Mouse (Mus musculus) liver, adult (tissue): ENCODE data around the gene Tgm2.

Experiments
- GATA4 ChIP-seq: IDR thresholded peaks from 2 replicates; pipeline ENCODE4 v1.6.1; 2014; ENCODE audit warnings: mild to moderate bottlenecking, low read length; ENCODE audit not compliant: insufficient replicate concordance

Gene Tgm2

DNA sequence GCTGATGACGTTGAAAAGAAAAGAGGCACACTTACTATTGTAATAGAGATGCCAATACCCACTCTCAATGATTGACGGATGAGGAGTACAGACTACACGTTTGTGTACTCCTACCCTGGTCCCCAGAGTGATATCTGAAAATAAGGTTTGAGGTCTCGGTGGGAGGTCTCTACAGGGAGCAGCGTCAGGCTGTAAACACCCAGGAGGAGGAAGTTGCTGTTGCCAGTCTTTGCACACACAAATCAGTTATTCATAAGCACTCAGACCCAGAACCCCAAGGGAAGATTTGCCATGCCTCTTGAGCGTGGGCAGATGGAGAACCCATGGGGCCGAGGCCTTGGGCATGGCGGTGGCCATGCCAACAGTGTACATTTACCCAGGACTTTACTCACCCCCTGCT lies 61.8 kb downstream of the Tgm2 start:
- no peak for TF ChIP-seq GATA4

DNA sequence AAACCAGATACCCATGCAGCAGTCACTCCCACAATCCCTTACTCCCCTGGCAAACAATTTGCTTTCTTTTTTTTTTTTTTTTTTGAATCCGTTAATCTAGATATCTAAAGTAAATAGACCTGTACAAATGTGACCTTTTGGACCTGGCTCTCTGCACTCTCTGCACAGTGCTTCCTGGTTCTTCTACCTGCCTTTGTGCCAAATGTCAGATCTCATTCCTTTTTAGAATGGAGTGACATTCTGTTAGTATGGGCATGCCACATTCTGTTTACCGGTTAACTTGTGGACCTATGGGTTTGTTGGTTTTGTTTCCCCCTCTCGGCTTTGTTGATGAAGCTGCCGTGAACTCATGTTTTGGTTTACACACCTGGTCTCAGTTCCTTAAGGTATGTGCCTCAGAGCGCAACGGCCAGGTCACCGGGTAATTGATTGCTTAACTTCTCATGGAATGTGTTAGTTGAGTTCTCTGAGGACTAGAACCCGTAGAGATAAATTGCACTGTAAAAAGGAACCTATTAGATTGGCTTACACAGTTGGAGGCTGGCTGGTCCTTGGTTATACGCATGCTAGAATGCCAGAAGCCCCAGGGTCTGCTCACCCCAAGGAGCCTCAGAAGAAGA lies 65.5 kb downstream of the Tgm2 start:
- TF ChIP-seq GATA4 = peak; percentile 93

DNA sequence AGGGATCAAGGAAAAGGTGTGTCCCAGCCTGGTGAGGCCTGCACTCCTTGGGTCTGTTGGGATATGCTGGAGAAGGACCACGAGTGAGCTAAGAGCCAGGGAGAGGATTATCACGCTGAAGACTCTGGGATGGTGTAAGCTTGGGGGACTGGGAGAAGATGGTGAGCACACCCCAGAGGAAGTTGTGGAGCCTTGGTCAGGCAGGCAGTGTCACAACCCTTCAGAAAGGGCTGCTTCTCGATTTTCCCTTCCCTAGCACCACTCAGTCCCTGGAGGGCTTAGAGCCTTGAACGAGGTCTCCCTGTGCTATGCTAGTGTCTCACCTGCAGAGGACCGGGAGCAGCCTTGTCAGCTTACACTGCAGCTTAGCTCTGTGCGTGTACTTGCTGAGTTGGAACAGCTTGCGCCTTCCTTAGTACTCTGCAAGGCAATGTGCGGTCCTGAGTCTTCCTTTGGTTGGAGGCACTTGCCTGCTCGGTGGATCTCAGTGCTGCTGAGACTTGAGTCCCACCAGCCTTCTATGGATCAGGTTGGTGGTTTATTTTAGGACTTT lies 66.3 kb downstream of the Tgm2 start:
- no peak for TF ChIP-seq GATA4

DNA sequence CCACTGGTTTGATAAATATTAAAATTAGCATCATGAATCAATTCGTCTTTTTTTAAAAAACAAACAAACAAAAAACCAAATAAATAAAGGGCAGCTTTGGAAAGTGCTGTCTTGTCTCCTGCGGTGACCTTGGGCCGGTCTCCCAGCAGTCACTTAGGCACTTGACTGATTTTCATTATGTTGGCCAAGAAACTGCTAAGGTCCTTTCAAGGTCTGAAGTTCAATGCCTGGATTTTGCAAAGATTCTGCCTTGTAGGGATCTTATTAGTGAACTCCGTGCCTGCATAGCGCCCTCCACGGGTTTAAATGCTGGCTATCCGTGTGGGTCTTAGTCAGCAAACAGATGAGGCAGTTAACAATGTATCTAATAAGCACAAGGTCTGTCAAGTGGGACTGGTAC lies 67.3 kb downstream of the Tgm2 start:
- no peak for TF ChIP-seq GATA4

DNA sequence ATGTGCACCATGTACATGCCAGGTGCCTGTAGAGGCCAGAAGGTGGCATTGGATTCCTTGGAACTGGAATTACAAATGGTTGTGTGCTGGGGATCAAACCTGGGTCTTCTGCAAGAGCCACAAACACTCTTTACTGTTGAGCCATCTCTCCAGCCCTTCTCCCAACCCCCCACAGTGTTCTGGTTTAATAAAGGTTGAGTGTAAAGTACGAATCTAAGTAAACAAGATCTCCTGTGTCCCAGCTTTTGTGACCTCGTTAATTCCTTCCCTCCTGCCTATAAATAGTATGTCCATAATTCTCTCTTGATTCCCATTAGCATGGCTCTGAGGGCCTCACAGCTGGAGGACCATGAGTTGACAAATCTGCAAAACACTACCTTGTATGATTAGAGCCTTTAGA lies 68.3 kb downstream of the Tgm2 start:
- TF ChIP-seq GATA4 = no peak

DNA sequence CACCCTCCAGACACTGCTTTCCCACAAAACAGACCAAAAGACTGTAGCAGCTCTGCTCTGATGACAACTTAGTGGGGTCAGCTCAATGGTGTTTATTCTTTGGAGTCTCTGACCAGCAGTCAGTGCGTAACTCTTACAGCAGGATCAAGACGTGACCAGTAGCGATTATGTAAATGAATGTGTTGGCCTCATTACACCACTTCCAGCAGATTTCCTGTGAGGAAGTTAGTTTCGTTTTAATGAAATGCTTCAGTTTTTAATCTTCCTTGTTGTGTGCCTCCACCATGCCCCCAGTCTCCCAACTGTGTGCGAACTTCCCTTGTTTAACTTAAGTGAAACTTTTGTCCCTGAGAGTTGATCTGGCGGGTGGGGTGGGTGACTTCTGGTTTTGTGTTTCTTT lies 69.5 kb downstream of the Tgm2 start:
- TF ChIP-seq GATA4 = no peak

DNA sequence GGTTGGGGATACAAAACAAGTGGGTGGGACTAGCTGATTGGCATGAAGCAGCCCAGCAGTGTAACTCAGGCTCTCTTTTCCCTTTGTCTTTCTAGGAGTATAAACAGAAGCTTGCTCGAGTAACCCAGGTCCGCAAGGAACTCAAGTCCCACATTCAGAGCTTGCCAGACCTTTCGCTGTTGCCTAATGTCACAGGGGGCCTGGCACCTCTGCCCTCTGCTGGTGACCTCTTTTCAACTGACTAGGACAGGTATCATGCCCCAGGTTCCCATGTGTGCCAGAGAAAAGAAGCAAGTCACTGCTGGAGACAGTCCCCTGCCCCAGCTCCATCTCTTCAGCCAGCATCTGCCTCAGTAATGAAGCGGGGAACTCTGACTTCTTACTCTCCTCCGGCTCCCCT lies 71.4 kb downstream of the Tgm2 start:
- no peak for TF ChIP-seq GATA4

DNA sequence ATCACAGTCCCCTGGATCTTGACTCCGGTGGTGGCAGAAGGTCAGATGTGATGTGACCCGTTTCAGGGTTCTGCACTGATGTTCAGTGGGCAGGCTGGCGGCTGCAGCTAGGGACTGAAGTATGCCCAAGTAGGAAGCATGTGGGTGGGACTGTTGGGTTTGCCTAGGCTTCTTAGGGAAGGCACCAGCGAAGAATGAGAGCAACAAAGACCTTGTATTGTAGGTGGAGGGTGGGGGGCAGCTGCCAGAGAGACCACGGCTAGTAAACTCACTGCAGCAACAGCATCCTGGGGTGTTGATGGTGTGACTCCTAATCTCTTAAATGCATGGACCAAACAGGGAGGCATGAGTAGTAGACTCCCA lies 74.6 kb downstream of the Tgm2 start:
- no peak for TF ChIP-seq GATA4

DNA sequence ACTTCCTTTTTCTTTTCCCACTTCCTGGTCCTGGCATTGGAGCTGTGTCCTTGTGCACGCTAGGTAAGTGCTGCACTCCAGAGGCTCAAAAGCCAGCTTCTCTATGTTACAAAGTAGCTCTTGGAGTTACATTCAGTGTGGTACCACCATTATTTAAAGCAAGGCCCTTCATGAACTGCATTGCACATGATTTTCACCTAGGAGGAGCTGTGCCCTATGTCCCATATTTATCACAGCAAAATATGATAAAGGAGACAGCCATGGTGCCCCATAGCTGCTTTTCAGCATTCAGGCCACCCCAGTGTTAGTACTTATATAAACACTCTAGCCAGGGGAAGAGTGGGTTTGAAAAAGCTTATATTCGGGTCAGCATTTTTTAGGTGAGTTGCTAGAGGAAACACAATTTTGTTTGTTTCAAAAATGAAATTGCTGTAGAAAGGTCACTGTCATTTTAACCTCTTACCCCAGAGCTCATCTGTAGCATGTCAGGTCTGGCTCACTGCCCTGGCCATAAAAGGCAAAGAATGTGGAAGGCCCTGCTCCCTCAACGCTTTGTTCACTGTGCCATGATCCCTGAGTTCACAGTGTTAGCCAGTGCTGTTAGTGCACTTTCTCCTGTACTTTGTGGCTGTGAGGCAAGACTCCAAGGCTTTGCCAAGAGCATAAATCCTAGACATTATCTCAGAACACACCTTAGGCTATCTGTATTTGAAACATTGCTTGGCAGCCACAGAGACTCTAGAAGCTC lies 75.2 kb downstream of the Tgm2 start:
- TF ChIP-seq GATA4 = no peak

DNA sequence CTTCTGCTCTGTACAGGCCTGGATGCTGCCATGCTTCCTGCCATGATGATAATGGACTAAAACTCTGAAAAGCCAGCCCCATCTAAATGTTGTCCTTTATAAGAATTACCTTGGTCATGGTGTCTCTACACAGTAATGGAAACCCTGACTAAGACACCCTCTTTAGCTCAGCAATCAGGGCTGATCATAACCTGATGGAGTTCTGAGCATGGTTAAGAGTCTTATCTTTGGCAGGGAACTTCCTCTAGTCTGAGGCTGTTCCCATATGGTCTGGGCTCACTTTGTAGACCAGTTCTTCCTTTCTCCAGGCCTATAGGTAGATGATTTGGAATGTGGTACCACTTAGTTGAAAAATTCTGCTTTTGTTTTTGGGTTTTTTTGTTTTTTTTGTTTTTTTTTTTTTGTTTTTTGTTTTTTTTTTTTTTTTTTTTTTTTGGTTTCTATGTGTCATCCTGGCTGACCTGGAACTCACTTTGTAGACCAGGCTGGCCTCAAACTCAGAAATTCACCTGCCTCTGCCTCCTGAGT lies 77.7 kb downstream of the Tgm2 start:
- TF ChIP-seq GATA4 = no peak

DNA sequence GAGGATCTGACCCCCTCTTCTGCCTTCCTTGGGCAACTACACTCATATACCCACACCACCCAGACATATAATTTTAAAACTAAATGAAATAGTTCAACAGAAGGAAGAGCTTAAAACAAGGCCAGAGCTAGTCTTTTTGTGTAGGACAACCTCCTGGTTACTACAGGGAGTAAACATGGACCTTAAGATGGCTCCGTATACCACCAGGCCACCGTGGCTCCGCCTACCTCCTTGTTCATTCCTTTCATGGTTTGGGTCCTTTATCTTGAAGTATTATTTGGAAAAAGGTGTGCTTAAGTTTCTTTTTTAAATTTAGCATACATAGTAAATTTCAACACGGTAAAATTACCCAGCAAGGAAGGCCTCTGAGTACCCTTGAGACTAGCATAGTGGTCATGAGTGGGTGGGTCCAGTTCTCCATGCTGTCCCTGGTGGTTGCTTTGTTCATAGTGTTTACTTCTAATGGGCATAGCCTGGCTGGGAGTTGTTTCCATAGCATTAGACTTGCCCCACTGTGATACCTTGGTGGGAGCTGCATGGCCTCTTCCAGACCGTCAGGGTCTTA lies 78.9 kb downstream of the Tgm2 start:
- no peak for TF ChIP-seq GATA4

DNA sequence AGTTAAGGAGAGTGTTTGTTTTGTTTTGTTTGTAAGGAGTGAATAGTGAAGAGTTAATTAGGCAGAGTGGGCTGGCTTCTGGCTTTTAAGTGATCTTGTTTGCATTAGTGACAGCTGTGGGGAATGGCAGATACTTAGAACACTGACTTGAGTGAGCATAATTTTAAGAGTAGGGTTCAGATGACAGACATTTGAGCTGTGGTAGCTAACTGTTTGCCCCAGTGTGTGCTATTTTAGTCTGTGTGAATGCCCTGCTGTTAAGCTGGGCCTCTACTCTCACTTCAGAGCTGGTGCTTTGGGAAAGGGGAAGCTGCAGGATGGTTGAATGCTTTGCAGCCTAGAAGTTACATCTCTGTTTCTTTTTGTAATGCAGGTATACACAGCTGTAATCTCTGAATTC lies 79.8 kb downstream of the Tgm2 start:
- TF ChIP-seq GATA4 = no peak
